Mouse (Mus musculus): ENCODE measurements at regions not wholly inside any gene's neighbourhood (a gene's known extent, or its start where the extent isn't known, plus 50 kb on each side); places are given as distances from the start of the nearest gene placed in this dataset.

GRCm38 (mm10) chr5:9895297-9895696 lies 170.3 kb upstream of the Grm3 start:
- no peak for DNase-seq (ENCODE audit: extremely low read depth, low read depth, low spot score)
- Histone ChIP-seq H3K27me3 (ENCODE audit: control insufficient read depth, insufficient read depth, low read length) (no peaks in the 10 kb centered on the region), H3K4me3 (ENCODE audit: insufficient read depth, low read depth, low read length) (no peak overlapping the region), H3K27ac (replicated peaks; ENCODE audit: insufficient read depth, low read depth, low read length) (no peak overlapping the region), H3K9ac (ENCODE audit: low read depth, low read length) (no peak overlapping the region), H3K36me3 (ENCODE audit: control insufficient read depth, insufficient read depth, low read length) (no peaks in the 10 kb centered on the region), H3K79me2 (ENCODE audit: control insufficient read depth, insufficient read depth, low read length) (no peaks in the 10 kb centered on the region), H3K4me1 (ENCODE audit: control insufficient read depth, insufficient read depth, low read length) (no peaks in the 10 kb centered on the region)
- 65% methylated on average over 2 of the region's 2 CpGs for WGBS
- no peak for TF ChIP-seq POLR2A (IDR thresholded peaks at IDR 0.05; ENCODE audit: extremely low read depth, insufficient read depth, low read length)
- TF ChIP-seq CTCF (IDR thresholded peaks at IDR 0.05; ENCODE audit: low read depth, low read length), result no peak

GRCm38 (mm10) chr5:9878063-9878462 lies 153.1 kb upstream of the Grm3 start:
- no peak overlapping the region for H3K4me3 ChIP-seq (ENCODE audit: insufficient read depth, low read depth, low read length)
- no peak for TF ChIP-seq CTCF (IDR thresholded peaks at IDR 0.05; ENCODE audit: low read depth, low read length)
- no peak for TF ChIP-seq POLR2A (IDR thresholded peaks at IDR 0.05; ENCODE audit: extremely low read depth, insufficient read depth, low read length)
- no peak overlapping the region for H3K9ac ChIP-seq (ENCODE audit: low read depth, low read length)
- no peaks in the 10 kb centered on the region for H3K4me1 ChIP-seq (ENCODE audit: control insufficient read depth, insufficient read depth, low read length)
- no peak overlapping the region for H3K27ac ChIP-seq (replicated peaks; ENCODE audit: insufficient read depth, low read depth, low read length)
- H3K79me2 ChIP-seq (ENCODE audit: control insufficient read depth, insufficient read depth, low read length), result no peaks in the 10 kb centered on the region
- no peaks in the 10 kb centered on the region for H3K36me3 ChIP-seq (ENCODE audit: control insufficient read depth, insufficient read depth, low read length)
- 26% methylated on average over 1 of the region's 1 CpGs for WGBS
- no peak for DNase-seq (ENCODE audit: extremely low read depth, low read depth, low spot score)
- no peaks in the 10 kb centered on the region for H3K27me3 ChIP-seq (ENCODE audit: control insufficient read depth, insufficient read depth, low read length)

GRCm38 (mm10) chr5:9869091-9869490 lies 144.1 kb upstream of the Grm3 start:
- H3K9ac ChIP-seq (ENCODE audit: low read depth, low read length), result no peak overlapping the region
- no peaks in the 10 kb centered on the region for H3K27me3 ChIP-seq (ENCODE audit: control insufficient read depth, insufficient read depth, low read length)
- 80% methylated on average over 4 of the region's 4 CpGs for WGBS
- H3K4me1 ChIP-seq (ENCODE audit: control insufficient read depth, insufficient read depth, low read length), result no peaks in the 10 kb centered on the region
- H3K27ac ChIP-seq (replicated peaks; ENCODE audit: insufficient read depth, low read depth, low read length), result no peak overlapping the region
- DNase-seq (ENCODE audit: extremely low read depth, low read depth, low spot score), result no peak
- TF ChIP-seq POLR2A (IDR thresholded peaks at IDR 0.05; ENCODE audit: extremely low read depth, insufficient read depth, low read length) (no peak), CTCF (IDR thresholded peaks at IDR 0.05; ENCODE audit: low read depth, low read length) (no peak)
- H3K4me3 ChIP-seq (ENCODE audit: insufficient read depth, low read depth, low read length), result no peak overlapping the region
- H3K36me3 ChIP-seq (ENCODE audit: control insufficient read depth, insufficient read depth, low read length), result no peaks in the 10 kb centered on the region
- no peaks in the 10 kb centered on the region for H3K79me2 ChIP-seq (ENCODE audit: control insufficient read depth, insufficient read depth, low read length)

- Histone ChIP-seq H3K4me1 (ENCODE audit: control insufficient read depth, insufficient read depth, low read length) (no peaks in the 10 kb centered on the region), H3K4me3 (ENCODE audit: insufficient read depth, low read depth, low read length) (no peak overlapping the region), H3K36me3 (ENCODE audit: control insufficient read depth, insufficient read depth, low read length) (no peaks in the 10 kb centered on the region), H3K27me3 (ENCODE audit: control insufficient read depth, insufficient read depth, low read length) (no peaks in the 10 kb centered on the region), H3K9ac (ENCODE audit: low read depth, low read length) (no peak overlapping the region), H3K79me2 (ENCODE audit: control insufficient read depth, insufficient read depth, low read length) (no peaks in the 10 kb centered on the region), H3K27ac (replicated peaks; ENCODE audit: insufficient read depth, low read depth, low read length) (no peak overlapping the region)
- 58% methylated on average over 1 of the region's 1 CpGs for WGBS
- TF ChIP-seq CTCF (IDR thresholded peaks at IDR 0.05; ENCODE audit: low read depth, low read length), result no peak
- no peak for TF ChIP-seq POLR2A (IDR thresholded peaks at IDR 0.05; ENCODE audit: extremely low read depth, insufficient read depth, low read length)
- DNase-seq (ENCODE audit: extremely low read depth, low read depth, low spot score), result no peak
Observed at GRCm38 (mm10) chr5:9829750-9830149, 104.8 kb upstream of the Grm3 start.

GRCm38 (mm10) chr5:9801707-9802106 lies 76.7 kb upstream of the Grm3 start:
- Histone ChIP-seq H3K9ac (ENCODE audit: low read depth, low read length) (no peak overlapping the region), H3K4me3 (ENCODE audit: insufficient read depth, low read depth, low read length) (no peak overlapping the region), H3K27ac (replicated peaks; ENCODE audit: insufficient read depth, low read depth, low read length) (no peak overlapping the region), H3K27me3 (ENCODE audit: control insufficient read depth, insufficient read depth, low read length) (no peaks in the 10 kb centered on the region), H3K4me1 (ENCODE audit: control insufficient read depth, insufficient read depth, low read length) (no peaks in the 10 kb centered on the region), H3K79me2 (ENCODE audit: control insufficient read depth, insufficient read depth, low read length) (no peaks in the 10 kb centered on the region), H3K36me3 (ENCODE audit: control insufficient read depth, insufficient read depth, low read length) (no peaks in the 10 kb centered on the region)
- TF ChIP-seq CTCF (IDR thresholded peaks at IDR 0.05; ENCODE audit: low read depth, low read length) (no peak), POLR2A (IDR thresholded peaks at IDR 0.05; ENCODE audit: extremely low read depth, insufficient read depth, low read length) (no peak)
- no peak for DNase-seq (ENCODE audit: extremely low read depth, low read depth, low spot score)

- DNase-seq (ENCODE audit: extremely low read depth, low read depth, low spot score), result no peak
- TF ChIP-seq POLR2A (IDR thresholded peaks at IDR 0.05; ENCODE audit: extremely low read depth, insufficient read depth, low read length) (no peak), CTCF (IDR thresholded peaks at IDR 0.05; ENCODE audit: low read depth, low read length) (no peak)
- H3K79me2 ChIP-seq (ENCODE audit: control insufficient read depth, insufficient read depth, low read length), result no peaks in the 10 kb centered on the region
- H3K27ac ChIP-seq (replicated peaks; ENCODE audit: insufficient read depth, low read depth, low read length), result no peak overlapping the region
- H3K9ac ChIP-seq (ENCODE audit: low read depth, low read length), result no peak overlapping the region
- H3K27me3 ChIP-seq (ENCODE audit: control insufficient read depth, insufficient read depth, low read length), result no peaks in the 10 kb centered on the region
- H3K4me3 ChIP-seq (ENCODE audit: insufficient read depth, low read depth, low read length), result no peak overlapping the region
- no peaks in the 10 kb centered on the region for H3K4me1 ChIP-seq (ENCODE audit: control insufficient read depth, insufficient read depth, low read length)
- no peaks in the 10 kb centered on the region for H3K36me3 ChIP-seq (ENCODE audit: control insufficient read depth, insufficient read depth, low read length)
Observed at GRCm38 (mm10) chr5:9781107-9781506, 56.1 kb upstream of the Grm3 start.
